Mouse (Mus musculus) G1E (cell line): ENCODE measurements around the gene Gck. TPM values are rescaled to one million over a fixed set of nuclear protein-coding genes. Genes with fewer than 3 reads are reported as not detected.

Source experiments
- ATAC-seq: 2 replicates; pipeline ENCODE4 v1.8.0; 2016; ENCODE audit warnings: mild to moderate bottlenecking; ENCODE audit not compliant: insufficient number of reproducible peaks, poor library complexity, low FRiP score, severe bottlenecking; ENCODE audit errors: extremely low read depth
- DNase-seq: peaks from one replicate; pipeline ENCODE4 v3.0.0; 2012; ENCODE audit warnings: low spot score
- H3K27me3 ChIP-seq: 2 replicates; pipeline ENCODE4 v1.6.1; 2012; ENCODE audit warnings: mild to moderate bottlenecking, low read length, inconsistent platforms; ENCODE audit not compliant: insufficient read depth
- H3K36me3 ChIP-seq: replicated peaks from 2 replicates; pipeline ENCODE3; 2012; ENCODE audit warnings: mild to moderate bottlenecking, inconsistent platforms
- H3K4me1 ChIP-seq: 2 replicates; pipeline ENCODE4 v1.6.1; 2012; ENCODE audit warnings: low read depth, low read length, inconsistent platforms, mixed read lengths; ENCODE audit not compliant: insufficient read depth
- H3K4me3 ChIP-seq: 2 replicates; pipeline ENCODE4 v1.5.1; 2012; ENCODE audit warnings: low read depth, mild to moderate bottlenecking, inconsistent platforms, low read length, moderate library complexity, mixed read lengths
- H3K9me3 ChIP-seq: replicated peaks from 2 replicates; pipeline ENCODE4 v1.6.1; 2012; ENCODE audit warnings: inconsistent platforms
- CTCF ChIP-seq: IDR thresholded peaks from 2 replicates; pipeline ENCODE4 v1.5.1; 2012; ENCODE audit warnings: low read depth, low read length, inconsistent platforms, mixed read lengths
- GATA1 ChIP-seq: IDR thresholded peaks from 2 replicates; pipeline ENCODE4 v1.6.1; 2012; ENCODE audit warnings: borderline replicate concordance, low read length, inconsistent platforms, mixed read lengths
- GATA2 ChIP-seq: IDR thresholded peaks from 2 replicates; pipeline ENCODE4 v1.6.1; 2012; ENCODE audit warnings: low read depth, low read length, inconsistent platforms, borderline replicate concordance
- POLR2AphosphoS5 ChIP-seq: IDR thresholded peaks from 2 replicates; pipeline ENCODE4 v1.6.1; 2012; ENCODE audit warnings: low read depth, low read length, inconsistent platforms; ENCODE audit not compliant: insufficient replicate concordance
- TAL1 ChIP-seq: conservative IDR thresholded peaks from 2 replicates; pipeline ENCODE4 v1.6.1; 2012; ENCODE audit warnings: low read depth, low read length, inconsistent platforms, mixed read lengths
- polyA plus RNA-seq: library from polyadenylated mRNA; stranded (reverse); fragments of >175 nt; gene quantifications from 2 replicates; pipeline ENCODE4 v1.2.3, GENCODE M21; 2012
- total RNA-seq, 2 experiments: library from RNA; stranded (forward) in 1 of 2; stranded (reverse) in 1 of 2; fragments of 200-1000 nt in 1 of 2; fragments of >200 nt in 1 of 2; fragmentation: Nextera tagmentation in 1 of 2; gene quantifications; 2 replicates each; pipeline ENCODE4 v1.2.3; 2014 to 2017

Gene Gck
- total and polyA plus RNA-seq, 3 experiments = 0.11 TPM; not detected in 2

GRCm38 (mm10) chr11:5851021-5851736 lies 98.7 kb downstream of the Gck start:
- Histone ChIP-seq H3K4me1 (no peaks in the 10 kb centered on the region), H3K36me3 (no peaks in the 10 kb centered on the region), H3K27me3 (peaks cover 2% of the 10 kb centered on the region), H3K4me3 (no peak overlapping the region), H3K9me3 (peaks cover 4% of the 10 kb centered on the region)
- no peak for ATAC-seq
- no peak for DNase-seq
- no peak for TF ChIP-seq TAL1
- no peak for TF ChIP-seq GATA1
- no peak for TF ChIP-seq CTCF
- no peak for TF ChIP-seq GATA2
- no peak for TF ChIP-seq POLR2AphosphoS5

Other genes with a start within 250 kb of the Gck start
- 17.9 and 26.1 TPM in 2 replicates for gene Mrps24, start 234.4 kb downstream of the Gck start, total RNA-seq (2014; fragmentation: Nextera tagmentation)
- gene Mrps24, start 234.4 kb downstream of the Gck start, total RNA-seq (2017) = 75.1 and 89.8 TPM in 2 replicates
- gene Mrps24, start 234.4 kb downstream of the Gck start, polyA plus RNA-seq = 112 and 154 TPM in 2 replicates
- gene Urgcp, start 187.7 kb downstream of the Gck start, total RNA-seq (2014; fragmentation: Nextera tagmentation) = 6.8 and 7.2 TPM in 2 replicates
- gene Urgcp, start 187.7 kb downstream of the Gck start, total RNA-seq (2017) = 7.9 and 8.2 TPM in 2 replicates
- gene Urgcp, start 187.7 kb downstream of the Gck start, polyA plus RNA-seq = 8.7 and 8.9 TPM in 2 replicates
- 36.4 and 39.3 TPM in 2 replicates for gene Dbnl, start 161.6 kb downstream of the Gck start, total RNA-seq (2014; fragmentation: Nextera tagmentation)
- gene Dbnl, start 161.6 kb downstream of the Gck start, total RNA-seq (2017) = 89.5 and 107 TPM in 2 replicates
- gene Dbnl, start 161.6 kb downstream of the Gck start, polyA plus RNA-seq = 155 and 158 TPM in 2 replicates
- gene Pgam2, start 146.3 kb downstream of the Gck start, total RNA-seq (2014; fragmentation: Nextera tagmentation) = 1.6 and 1.8 TPM in 2 replicates
- gene Pgam2, start 146.3 kb downstream of the Gck start, total RNA-seq (2017) = 0.22 TPM in 1 of 2 replicates, not detected in the other
- gene Pgam2, start 146.3 kb downstream of the Gck start, polyA plus RNA-seq = 1.5 and 2.6 TPM in 2 replicates
- 32.1 and 38.3 TPM in 2 replicates for gene Polm, start 112.1 kb downstream of the Gck start, total RNA-seq (2014; fragmentation: Nextera tagmentation)
- 15.4 and 16.6 TPM in 2 replicates for gene Polm, start 112.1 kb downstream of the Gck start, total RNA-seq (2017)
- 38.2 and 48.7 TPM in 2 replicates for gene Polm, start 112.1 kb downstream of the Gck start, polyA plus RNA-seq
- gene Aebp1, start 88.1 kb downstream of the Gck start, total RNA-seq (2014; fragmentation: Nextera tagmentation) = not detected in 2 replicates
- 0.17 TPM in 1 of 2 replicates, not detected in the other for gene Aebp1, start 88.1 kb downstream of the Gck start, total RNA-seq (2017)
- not detected in 2 replicates for gene Aebp1, start 88.1 kb downstream of the Gck start, polyA plus RNA-seq
- gene Pold2, start 71.8 kb downstream of the Gck start, total RNA-seq (2014; fragmentation: Nextera tagmentation) = 47.5 and 55.5 TPM in 2 replicates
- 30.1 and 39.4 TPM in 2 replicates for gene Pold2, start 71.8 kb downstream of the Gck start, total RNA-seq (2017)
- 295 and 362 TPM in 2 replicates for gene Pold2, start 71.8 kb downstream of the Gck start, polyA plus RNA-seq
- not detected in 2 replicates for gene Myl7, start 51.3 kb downstream of the Gck start, total RNA-seq (2014; fragmentation: Nextera tagmentation)
- gene Myl7, start 51.3 kb downstream of the Gck start, total RNA-seq (2017) = not detected in 2 replicates
- gene Myl7, start 51.3 kb downstream of the Gck start, polyA plus RNA-seq = not detected in 2 replicates
- 20.3 and 22.5 TPM in 2 replicates for gene Ykt6, start 5.6 kb upstream of the Gck start, total RNA-seq (2014; fragmentation: Nextera tagmentation)
- 51.5 and 55.9 TPM in 2 replicates for gene Ykt6, start 5.6 kb upstream of the Gck start, total RNA-seq (2017)
- gene Ykt6, start 5.6 kb upstream of the Gck start, polyA plus RNA-seq = 9.4 and 11.6 TPM in 2 replicates
- gene Camk2b, start 116.3 kb upstream of the Gck start, total RNA-seq (2014; fragmentation: Nextera tagmentation) = not detected in 2 replicates
- gene Camk2b, start 116.3 kb upstream of the Gck start, total RNA-seq (2017) = 0.06 and 0.16 TPM in 2 replicates
- gene Camk2b, start 116.3 kb upstream of the Gck start, polyA plus RNA-seq = 0.01 TPM in 1 of 2 replicates, not detected in the other
- gene A730071L15Rik, start 249.9 kb upstream of the Gck start, total RNA-seq (2014; fragmentation: Nextera tagmentation) = 2.4 TPM in 1 of 2 replicates, not detected in the other
- gene A730071L15Rik, start 249.9 kb upstream of the Gck start, total RNA-seq (2017) = 0.17 and 0.71 TPM in 2 replicates
- gene A730071L15Rik, start 249.9 kb upstream of the Gck start, polyA plus RNA-seq = not detected in 2 replicates